Mouse (Mus musculus) lung, adult 2 months (tissue): Measurements from ENCODE around the gene Krtap28-13.

Source experiments
- CTCF ChIP-seq: fragments of 200-500 bp; IDR thresholded peaks from 2 replicates; pipeline ENCODE4 v1.5.1; 2011; ENCODE audit warnings: mild to moderate bottlenecking, low read length, control low read depth; ENCODE audit not compliant: insufficient read depth
- POLR2A ChIP-seq: fragments of 200-500 bp; IDR thresholded peaks from 2 replicates; pipeline ENCODE4 v1.6.1; 2011; ENCODE audit warnings: low read depth, mild to moderate bottlenecking, control low read depth, low read length, borderline replicate concordance; ENCODE audit errors: extremely low read depth

- TF ChIP-seq CTCF (no peak), POLR2A (no peak)
Measured at GRCm38 (mm10) chr1:83099160-83099559, 38.4 kb downstream of the Krtap28-13 start.
